Mouse (Mus musculus) stomach, embryonic 14.5 days (tissue): ENCODE results near the gene Nyx. TPM values are rescaled to one million over a fixed set of nuclear protein-coding genes. Genes with fewer than 3 reads are reported as not detected.

Source experiments
- ATAC-seq: fragments of 200-750 bp; cut with Nextera tagmentation; 2 replicates; pipeline ENCODE4 v1.8.0; 2017; ENCODE audit warnings: low read depth, moderate TSS enrichment; ENCODE audit not compliant: insufficient number of reproducible peaks, insufficient read depth, low FRiP score
- H3K27ac ChIP-seq: fragments of 300-500 bp; sonication (generic); 2 replicates; pipeline ENCODE4 v1.5.1; 2014; ENCODE audit warnings: mild to moderate bottlenecking, low read length, moderate library complexity, mixed read lengths
- H3K27me3 ChIP-seq: fragments of 300-500 bp; sonication (generic); 2 replicates; pipeline ENCODE4 v1.6.1; 2014; ENCODE audit warnings: low read length, control low read depth, mixed read lengths; ENCODE audit not compliant: control insufficient read depth, insufficient read depth
- H3K36me3 ChIP-seq: fragments of 300-500 bp; sonication (generic); 2 replicates; pipeline ENCODE4 v1.6.1; 2014; ENCODE audit warnings: mild to moderate bottlenecking, control low read depth, low read length, moderate library complexity, mixed read lengths; ENCODE audit not compliant: control insufficient read depth, insufficient read depth
- H3K4me1 ChIP-seq: fragments of 300-500 bp; sonication (generic); 2 replicates; pipeline ENCODE4 v1.6.1; 2014; ENCODE audit warnings: low read length, control low read depth, mixed read lengths; ENCODE audit not compliant: control insufficient read depth, insufficient read depth
- H3K4me2 ChIP-seq: fragments of 300-500 bp; sonication (generic); replicated peaks from 2 replicates; pipeline ENCODE4 v1.6.1; 2014; ENCODE audit warnings: low read depth, low read length, control low read depth
- H3K4me3 ChIP-seq: fragments of 300-500 bp; sonication (generic); 2 replicates; pipeline ENCODE4 v1.5.1; 2014; ENCODE audit warnings: low read depth, low read length, control low read depth
- H3K9ac ChIP-seq: fragments of 300-500 bp; sonication (generic); replicated peaks from 2 replicates; pipeline ENCODE4 v1.6.1; 2014; ENCODE audit warnings: low read depth, mild to moderate bottlenecking, control low read depth, low read length, moderate library complexity, mixed read lengths
- H3K9me3 ChIP-seq: fragments of 300-500 bp; sonication (generic); 2 replicates; pipeline ENCODE4 v1.6.1; 2016; ENCODE audit warnings: low read depth, low read length, control low read depth; ENCODE audit not compliant: control insufficient read depth
- WGBS: fragments of 180-500 bp; shearing (Covaris S2); extraction: QIAGEN DNeasy Blood & Tissue Kit; methylation state at CpG from one replicate; pipeline ENCODE4 v1.1.7; 2014; 5-methylcytosine and 5-hydroxymethylcytosine counted together
- polyA plus RNA-seq: library from polyadenylated mRNA; unstranded; fragments of >200 nt; fragmentation: Nextera tagmentation; extraction: Ambion mirVana; gene quantifications from 2 replicates; pipeline ENCODE4 v1.2.1, GENCODE M21; 2014

Nyx gene
- polyA plus RNA-seq, 1 experiment from 2014 or later: not detected

DNA sequence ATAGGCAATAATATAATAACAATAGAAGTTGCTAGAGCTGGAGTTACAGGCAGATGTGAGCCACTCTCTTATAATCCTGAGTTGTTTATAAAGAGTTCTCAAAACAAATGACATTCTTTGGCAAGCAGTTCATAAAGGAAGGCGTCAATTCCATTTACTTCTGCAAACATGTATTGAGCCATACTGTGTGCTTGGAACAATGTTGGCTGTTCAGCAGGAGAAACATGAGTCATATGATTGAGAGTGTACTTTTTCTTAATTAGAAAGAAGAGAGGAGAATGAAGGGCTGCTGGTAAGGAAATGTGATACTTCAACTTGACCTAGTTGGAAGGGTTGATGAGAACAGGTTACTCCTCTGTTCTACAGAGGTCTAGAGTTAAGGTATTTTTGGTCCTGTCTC lies 16.7 kb downstream of the Nyx start:
- ATAC-seq: no peak
- no peaks in the 10 kb centered on the region for H3K27me3 ChIP-seq
- H3K9me3 ChIP-seq: peaks cover 4% of the 10 kb centered on the region; the same call in 1 of the 2 replicates
- H3K4me1 ChIP-seq: no peaks in the 10 kb centered on the region
- no peak overlapping the region for H3K4me3 ChIP-seq
- WGBS: 51% methylated on average over 1 of the region's 1 CpGs
- H3K27ac ChIP-seq: no peak overlapping the region
- no peaks in the 10 kb centered on the region for H3K36me3 ChIP-seq
- H3K9ac ChIP-seq: no peak overlapping the region
- no peak overlapping the region for H3K4me2 ChIP-seq

DNA sequence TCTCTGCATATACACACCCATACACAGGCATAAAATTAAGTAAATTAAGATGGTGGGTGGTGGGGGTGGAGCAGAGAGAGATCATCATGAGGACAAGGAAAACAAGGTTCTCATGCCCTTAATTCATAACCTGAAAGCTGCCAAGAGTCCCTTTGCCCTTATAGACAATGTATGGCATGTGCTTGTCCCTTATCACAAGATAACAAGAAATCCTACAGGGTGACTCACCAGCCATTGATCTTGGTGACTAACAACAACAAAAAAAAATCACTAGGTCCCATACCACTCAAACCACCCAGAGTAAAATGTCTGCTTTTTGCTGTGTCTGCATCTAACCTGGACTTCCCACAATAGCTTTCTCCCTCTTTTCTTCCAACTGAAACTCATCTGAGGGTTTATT lies 18.5 kb downstream of the Nyx start:
- Histone ChIP-seq H3K4me3 (no peak overlapping the region), H3K9me3 (peaks cover 4% of the 10 kb centered on the region; the same call in 1 of the 2 replicates), H3K4me2 (no peak overlapping the region), H3K9ac (no peak overlapping the region), H3K27ac (no peak overlapping the region), H3K27me3 (no peaks in the 10 kb centered on the region), H3K36me3 (no peaks in the 10 kb centered on the region), H3K4me1 (no peaks in the 10 kb centered on the region)
- ATAC-seq: no peak

DNA sequence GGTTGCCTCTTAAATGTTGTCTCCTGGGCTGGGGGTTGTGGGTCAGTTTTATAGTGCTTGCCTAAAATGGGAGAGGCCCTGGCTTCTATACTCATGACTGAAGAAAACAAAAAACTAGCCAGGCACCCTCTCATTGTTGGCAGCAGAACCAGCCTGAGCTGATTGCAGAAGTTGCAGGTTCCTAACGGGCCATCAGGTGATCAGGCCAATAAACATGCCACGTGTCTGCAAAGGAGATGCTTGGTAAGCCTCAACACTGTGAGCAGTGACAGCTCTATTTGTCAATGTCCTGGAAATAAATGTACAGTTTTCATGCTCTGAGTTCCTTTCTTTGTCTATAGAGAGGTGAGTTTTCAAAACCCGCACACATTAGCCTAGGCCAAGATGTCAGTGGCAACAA lies 23.1 kb downstream of the Nyx start:
- Histone ChIP-seq H3K9me3 (peaks cover 4% of the 10 kb centered on the region; the same call in 1 of the 2 replicates), H3K27me3 (no peaks in the 10 kb centered on the region), H3K36me3 (no peaks in the 10 kb centered on the region), H3K4me1 (no peaks in the 10 kb centered on the region), H3K9ac (no peak overlapping the region), H3K4me2 (no peak overlapping the region), H3K27ac (no peak overlapping the region), H3K4me3 (no peak overlapping the region)
- ATAC-seq: no peak
- 65% methylated on average over 3 of the region's 3 CpGs for WGBS

DNA sequence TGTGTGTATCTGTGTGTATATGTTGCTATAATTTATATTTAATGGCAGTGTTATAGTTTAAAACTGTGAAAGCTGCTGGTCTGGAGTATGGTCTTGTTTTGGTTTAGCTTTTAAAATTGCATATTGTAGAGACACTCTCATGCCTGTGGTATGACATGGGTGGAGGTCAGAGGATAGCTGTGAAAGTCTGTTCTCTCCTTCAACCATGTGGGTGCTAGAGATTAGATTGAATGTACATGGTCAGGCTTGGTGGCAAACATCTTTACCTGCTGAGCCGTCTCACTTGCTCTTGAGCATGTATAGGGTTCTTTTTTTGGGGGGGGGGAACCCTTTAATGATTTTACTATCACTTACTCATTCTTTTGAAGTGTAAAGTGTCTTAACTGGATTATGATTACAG lies 23.9 kb downstream of the Nyx start:
- WGBS: 75% methylated on average over 1 of the region's 1 CpGs
- no peak overlapping the region for H3K9ac ChIP-seq

DNA sequence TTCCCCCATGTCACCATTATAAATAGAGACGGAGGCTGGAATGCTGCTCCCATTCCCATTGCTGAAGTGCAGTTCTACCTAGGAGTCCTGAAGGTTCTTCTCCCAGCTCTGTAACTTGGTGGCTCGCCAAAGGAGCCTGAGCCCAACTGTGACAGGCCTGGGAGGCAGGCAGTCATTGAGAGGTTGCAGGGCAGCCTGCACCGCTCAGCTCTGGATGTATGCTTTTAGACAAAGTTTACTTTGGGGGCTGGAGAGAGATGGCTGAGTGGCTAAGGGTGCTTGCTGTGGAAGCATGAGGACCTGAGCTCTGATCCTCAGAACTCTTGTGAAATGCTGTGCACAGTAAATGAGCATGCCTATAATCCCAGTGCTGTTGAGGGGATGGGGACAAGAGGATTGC lies 25.0 kb downstream of the Nyx start:
- no peak overlapping the region for H3K4me3 ChIP-seq
- H3K27me3 ChIP-seq: no peaks in the 10 kb centered on the region
- no peak overlapping the region for H3K27ac ChIP-seq
- no peak overlapping the region for H3K9ac ChIP-seq
- no peaks in the 10 kb centered on the region for H3K4me1 ChIP-seq
- no peak overlapping the region for H3K4me2 ChIP-seq
- WGBS: 52% methylated on average over 3 of the region's 3 CpGs
- H3K36me3 ChIP-seq: no peaks in the 10 kb centered on the region
- peaks cover 4% of the 10 kb centered on the region; the same call in 1 of the 2 replicates for H3K9me3 ChIP-seq
- no peak for ATAC-seq

More for the DNA sequence above, 23.9 kb downstream of the Nyx start:
- no peak overlapping the region for H3K27ac ChIP-seq
- no peaks in the 10 kb centered on the region for H3K4me1 ChIP-seq
- H3K4me2 ChIP-seq: no peak overlapping the region
- no peak for ATAC-seq
- H3K4me3 ChIP-seq: no peak overlapping the region
- no peaks in the 10 kb centered on the region for H3K36me3 ChIP-seq
- peaks cover 4% of the 10 kb centered on the region; the same call in 1 of the 2 replicates for H3K9me3 ChIP-seq
- H3K27me3 ChIP-seq: no peaks in the 10 kb centered on the region

DNA sequence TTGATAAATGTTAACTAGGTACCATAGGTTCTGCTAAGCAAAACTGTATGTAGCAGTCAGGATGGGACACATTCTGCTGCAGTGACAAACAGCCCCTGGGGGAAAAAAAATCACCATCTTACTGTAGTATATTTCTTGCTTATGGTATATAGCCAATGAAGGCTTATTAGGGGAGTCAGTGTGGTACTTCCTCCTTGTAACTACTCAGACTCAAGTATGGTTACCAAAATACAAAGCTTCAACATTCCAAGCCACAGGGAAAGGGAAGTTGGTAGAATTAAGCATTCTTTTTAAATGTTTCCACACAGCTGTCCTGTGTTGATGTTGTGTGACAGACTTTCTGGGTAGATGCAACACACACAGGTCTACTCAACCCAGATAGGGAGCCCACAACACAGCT lies 27.0 kb downstream of the Nyx start:
- Histone ChIP-seq H3K27me3 (no peaks in the 10 kb centered on the region), H3K4me3 (no peak overlapping the region), H3K4me1 (no peaks in the 10 kb centered on the region), H3K27ac (no peak overlapping the region), H3K9me3 (no peaks in the 10 kb centered on the region), H3K4me2 (no peak overlapping the region), H3K36me3 (no peaks in the 10 kb centered on the region), H3K9ac (no peak overlapping the region)
- ATAC-seq: no peak

DNA sequence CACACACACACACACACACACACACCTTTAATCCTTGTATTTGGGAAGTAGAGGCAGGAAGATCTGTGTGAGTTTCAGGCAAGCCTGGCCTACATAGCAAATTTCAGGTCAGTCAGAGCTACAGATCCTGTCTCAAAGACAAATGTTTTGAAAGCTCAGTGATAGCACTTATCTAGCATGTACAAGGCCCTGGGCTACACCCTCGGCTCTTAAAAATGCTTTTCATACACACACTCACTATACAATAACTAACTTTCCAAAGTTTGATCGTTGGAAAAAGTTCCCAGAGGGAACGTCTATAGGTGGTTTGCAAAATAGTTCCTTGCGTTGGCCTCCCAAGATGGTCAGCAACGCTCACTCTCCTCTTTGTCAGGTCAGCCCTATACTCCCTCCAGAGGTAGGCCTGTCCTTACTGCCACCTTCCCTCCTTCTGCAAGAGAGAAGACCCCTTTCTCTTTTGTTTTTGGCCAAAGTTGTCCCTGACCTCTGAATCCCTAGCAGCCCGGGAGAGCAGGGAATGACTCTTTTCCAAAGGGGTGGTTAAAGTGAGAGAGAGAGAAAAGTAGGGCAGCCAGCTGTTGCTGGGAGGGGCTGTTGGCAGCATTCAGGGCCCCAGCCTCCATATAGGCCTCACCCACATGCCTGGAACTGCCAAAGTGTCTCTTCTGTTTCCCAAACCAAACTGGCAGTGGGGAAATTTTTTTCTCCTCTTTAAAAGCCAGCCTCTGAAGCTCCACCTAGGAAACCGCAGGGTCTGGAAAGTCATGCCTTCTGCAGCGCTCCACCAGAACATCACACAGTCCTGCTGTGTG lies 29.2 kb downstream of the Nyx start:
- no peak for ATAC-seq
- Histone ChIP-seq H3K4me1 (no peaks in the 10 kb centered on the region), H3K36me3 (no peaks in the 10 kb centered on the region), H3K27me3 (no peaks in the 10 kb centered on the region), H3K9ac (no peak overlapping the region), H3K27ac (no peak overlapping the region), H3K4me2 (no peak overlapping the region), H3K9me3 (no peaks in the 10 kb centered on the region), H3K4me3 (no peak overlapping the region)
- WGBS: 74% methylated on average over 8 of the region's 8 CpGs

DNA sequence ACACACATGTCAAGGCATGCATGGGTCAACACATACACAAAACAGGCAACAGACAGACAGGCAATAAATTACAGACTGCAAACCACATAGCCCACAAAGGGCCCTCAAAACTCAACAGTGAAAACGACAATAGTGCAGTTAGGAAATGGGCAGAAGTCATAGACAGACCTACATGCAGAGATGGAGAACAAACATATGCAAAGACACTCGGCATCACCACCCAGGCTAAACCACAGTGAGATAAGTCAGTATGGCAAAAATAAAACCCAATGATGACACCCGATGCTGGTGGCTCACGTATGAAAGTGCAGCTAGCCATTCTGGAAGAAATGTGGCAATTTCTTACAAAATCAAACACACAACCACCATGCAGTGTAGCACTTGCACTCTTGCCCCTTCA lies 34.4 kb downstream of the Nyx start:
- Histone ChIP-seq H3K9me3 (no peaks in the 10 kb centered on the region), H3K4me3 (no peak overlapping the region), H3K27ac (no peak overlapping the region), H3K27me3 (no peaks in the 10 kb centered on the region), H3K36me3 (no peaks in the 10 kb centered on the region), H3K9ac (no peak overlapping the region), H3K4me1 (no peaks in the 10 kb centered on the region), H3K4me2 (no peak overlapping the region)
- 80% methylated on average over 4 of the region's 4 CpGs for WGBS
- ATAC-seq: no peak

DNA sequence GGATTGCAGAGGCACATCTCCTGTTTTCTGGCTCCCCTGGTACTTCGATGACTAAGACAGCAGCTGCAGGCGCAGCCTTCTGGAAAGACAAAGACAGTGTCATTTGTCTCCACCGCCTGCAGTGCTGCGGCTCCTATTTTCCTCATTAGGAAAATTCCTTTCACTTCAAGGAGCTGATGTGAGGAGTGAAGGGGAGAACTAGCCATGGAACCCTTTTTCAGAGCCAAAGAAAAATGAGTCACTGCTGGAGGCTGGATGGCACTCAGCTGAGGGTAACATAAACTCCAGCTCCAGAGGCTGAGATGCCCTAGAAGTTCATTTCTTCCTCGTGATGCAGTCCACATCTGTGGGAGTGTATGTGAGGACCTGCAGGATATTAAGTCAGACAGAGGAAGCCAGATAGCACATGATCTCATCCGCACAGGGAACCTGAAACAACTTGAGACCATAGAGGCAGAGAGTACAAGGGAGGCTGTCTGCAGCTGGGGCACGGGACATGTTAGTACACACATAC lies 37.0 kb downstream of the Nyx start:
- no peak overlapping the region for H3K9ac ChIP-seq
- H3K4me3 ChIP-seq: no peak overlapping the region
- 57% methylated on average over 7 of the region's 7 CpGs for WGBS
- no peaks in the 10 kb centered on the region for H3K36me3 ChIP-seq
- ATAC-seq: no peak
- H3K4me1 ChIP-seq: no peaks in the 10 kb centered on the region
- no peak overlapping the region for H3K27ac ChIP-seq
- no peak overlapping the region for H3K4me2 ChIP-seq
- no peaks in the 10 kb centered on the region for H3K27me3 ChIP-seq
- H3K9me3 ChIP-seq: no peaks in the 10 kb centered on the region
